Mouse (Mus musculus): ENCODE data around the gene Pitpnm1. TPM values are rescaled to one million over a fixed set of nuclear protein-coding genes. Genes with fewer than 3 reads are reported as not detected.
"Not testable (repeated sequence)": the region's sequence is repeated elsewhere in the genome, so short reads cannot be mapped to it uniquely, and the experiment has no call there.

Pitpnm1 gene
- polyA plus RNA-seq, 1 experiment from 2014 or later, result 47.2 TPM

DNA sequence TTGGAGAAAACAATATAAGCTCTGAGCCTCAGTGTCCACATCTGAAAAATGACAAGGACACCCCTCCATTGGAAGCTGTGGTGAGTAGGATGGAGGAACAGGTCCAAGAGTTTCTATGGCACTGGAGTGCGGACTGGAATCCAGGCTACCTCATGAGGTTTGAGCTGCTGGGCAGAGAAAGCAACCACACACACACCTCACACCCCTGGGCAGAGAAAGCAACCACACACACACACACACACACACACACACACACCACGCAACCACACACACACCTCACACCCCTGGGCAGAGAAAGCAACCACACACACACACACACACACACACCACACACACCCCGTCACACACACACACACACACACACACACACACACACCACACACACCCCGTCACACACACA lies 25.5 kb downstream of the Pitpnm1 start:
- 13% methylated on average over 4 of the region's 4 CpGs for WGBS
- peak; percentile 53 for ATAC-seq (replicated peaks)
- H3K9ac ChIP-seq (replicated peaks), result 0 out of 2 replicates have a peak overlapping the region, but pooled peaks have one; percentile 31

DNA sequence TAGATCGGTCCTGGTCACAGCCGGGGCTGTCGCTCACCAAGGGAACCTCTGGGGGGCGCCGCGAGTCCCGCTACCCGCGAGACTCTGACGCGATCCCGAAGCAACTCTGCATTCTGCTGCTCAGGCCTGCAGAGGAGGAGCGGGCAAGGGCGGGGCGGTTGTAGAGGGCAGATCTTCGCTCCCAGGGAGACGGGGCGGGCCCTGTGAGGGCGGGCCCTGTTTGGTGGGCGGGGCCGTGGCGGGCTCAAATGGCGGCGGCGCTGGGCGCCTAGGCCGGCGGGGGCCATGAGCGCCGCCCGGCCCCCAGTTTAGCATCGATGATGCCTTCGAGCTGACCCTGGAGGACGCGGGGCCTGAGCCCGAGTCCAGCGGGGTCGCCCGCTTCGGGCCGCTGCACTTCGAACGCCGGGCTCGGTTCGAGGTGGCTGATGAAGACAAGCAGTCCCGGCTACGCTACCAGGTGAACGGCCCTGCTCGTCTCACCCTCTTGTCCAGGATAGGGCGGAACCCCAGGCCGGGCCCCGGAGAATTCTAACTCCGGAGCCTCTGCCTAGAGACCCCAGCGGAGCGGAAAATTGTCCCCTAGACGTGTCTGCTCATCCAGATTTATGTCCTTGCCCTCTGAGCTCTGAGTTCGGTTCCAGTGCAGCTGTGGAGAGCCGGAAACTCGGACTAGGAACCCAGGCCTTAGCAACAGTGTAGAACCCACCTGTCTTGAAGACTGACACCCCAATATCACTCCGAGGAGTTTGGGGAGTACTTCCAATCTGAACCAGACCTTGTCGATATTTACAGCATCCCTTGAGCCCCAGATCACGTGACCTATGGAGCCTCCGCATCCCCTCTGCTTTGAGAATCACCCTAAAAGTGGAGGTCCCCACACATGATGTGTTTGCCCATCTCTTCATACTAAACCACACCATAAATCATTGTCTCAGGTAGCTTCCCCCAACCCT lies 26.2 kb downstream of the Pitpnm1 start, which contains the start of gene Aip:
Aip (minus strand) TSS at position 118 of the 956 bp plus-strand sequence.
- H3K4me1 ChIP-seq, result peaks cover 22% of the 10 kb centered on the region
- H3K4me3 ChIP-seq, result peak within 1 kb of the TSS; percentile 62
- no peaks in the 10 kb centered on the region for H3K27me3 ChIP-seq
- peak within 1 kb of the TSS; percentile 42 for H3K27ac ChIP-seq (replicated peaks)
- peak within 1 kb of the TSS; percentile 80 for H3K9ac ChIP-seq (replicated peaks)
- no peaks in the 10 kb centered on the region for H3K9me3 ChIP-seq
- peak; percentile 92 for ATAC-seq (replicated peaks)
- H3K4me2 ChIP-seq (replicated peaks), result peak within 1 kb of the TSS; percentile 63
- WGBS, result under 1% methylated on average over 60 of the region's 64 CpGs
- peaks cover 22% of the 10 kb centered on the region; the same call in 1 of the 2 replicates for H3K36me3 ChIP-seq

More for the DNA sequence above, 25.5 kb downstream of the Pitpnm1 start:
- Histone ChIP-seq H3K36me3 (peaks cover 22% of the 10 kb centered on the region; the same call in 1 of the 2 replicates), H3K4me1 (peaks cover 29% of the 10 kb centered on the region), H3K4me3 (peak overlapping the region; percentile 62), H3K27ac (replicated peaks) (peak overlapping the region; percentile 42), H3K4me2 (replicated peaks) (peak overlapping the region; percentile 63)
- H3K27me3 ChIP-seq, H3K9me3 ChIP-seq: not testable (repeated sequence)

DNA sequence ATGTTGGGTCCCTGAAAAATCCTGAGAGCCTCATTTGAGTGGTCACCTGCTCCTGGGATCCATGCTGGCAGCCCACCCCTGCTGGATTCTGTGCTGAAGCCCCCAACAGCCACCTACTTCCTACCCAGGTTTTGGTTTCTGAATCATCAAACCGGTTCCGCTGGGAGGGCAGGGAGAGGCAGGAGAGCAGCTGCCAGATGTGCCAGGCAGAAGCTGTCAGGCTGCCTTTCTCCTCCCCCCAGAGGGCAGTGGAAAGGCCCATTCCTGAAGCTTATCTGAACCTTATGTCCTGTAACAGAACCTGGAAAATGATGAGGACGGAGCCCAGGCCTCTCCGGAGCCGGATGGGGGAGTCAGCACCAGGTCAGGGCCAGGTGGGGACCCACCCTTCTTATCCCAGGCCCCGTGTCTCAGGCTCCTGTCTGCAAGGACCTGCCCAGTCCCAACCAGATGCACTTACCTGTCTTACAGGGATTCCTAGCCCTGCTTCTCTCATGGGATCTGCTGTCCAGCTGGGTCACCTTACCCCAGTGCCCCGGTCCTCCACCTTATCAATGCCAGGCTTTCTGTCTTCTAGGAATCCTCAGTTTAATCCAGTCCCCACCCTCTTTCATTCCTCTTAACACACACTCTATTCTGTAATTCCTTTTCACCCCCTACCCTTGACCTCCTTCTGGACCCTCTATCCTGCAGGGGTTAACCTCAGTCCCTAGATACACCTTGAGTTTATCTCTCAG lies 27.1 kb downstream of the Pitpnm1 start:
- Histone ChIP-seq H3K9me3 (no peaks in the 10 kb centered on the region), H3K4me2 (replicated peaks) (peak overlapping the region; percentile 63), H3K4me1 (peaks cover 19% of the 10 kb centered on the region), H3K36me3 (peaks cover 31% of the 10 kb centered on the region; the same call in 1 of the 2 replicates), H3K9ac (replicated peaks) (peak overlapping the region; percentile 80), H3K27me3 (no peaks in the 10 kb centered on the region), H3K4me3 (peak overlapping the region; percentile 62), H3K27ac (replicated peaks) (no peak overlapping the region)
- no peak for ATAC-seq (replicated peaks)
- 74% methylated on average over 7 of the region's 7 CpGs for WGBS

DNA sequence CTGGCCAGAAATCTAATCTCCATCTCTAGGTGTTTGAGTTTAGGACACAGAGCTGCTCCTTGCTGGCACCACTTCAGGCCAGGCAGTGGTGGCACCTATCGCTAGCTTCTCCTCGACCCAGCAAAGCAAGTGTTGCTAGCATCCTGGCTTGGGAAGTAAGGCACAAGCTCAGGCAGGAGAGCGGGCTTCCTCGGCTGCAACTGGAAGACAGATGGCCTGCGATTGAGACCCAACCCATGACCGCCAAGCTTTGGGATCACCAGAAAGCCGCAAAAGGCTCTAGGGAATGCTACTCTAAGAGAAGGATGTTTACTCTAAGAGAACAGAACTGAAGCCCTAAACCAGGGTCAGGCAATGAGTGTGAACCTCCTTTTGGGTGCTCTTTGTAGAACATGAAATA lies 29.7 kb downstream of the Pitpnm1 start:
- no peak for ATAC-seq (replicated peaks)
- WGBS, result 91% methylated on average over 7 of the region's 7 CpGs
- no peak overlapping the region for H3K9ac ChIP-seq (replicated peaks)
- no peak overlapping the region for H3K4me2 ChIP-seq (replicated peaks)
- H3K27me3 ChIP-seq, result no peaks in the 10 kb centered on the region
- no peaks in the 10 kb centered on the region for H3K9me3 ChIP-seq
- no peak overlapping the region for H3K4me3 ChIP-seq
- peaks cover 19% of the 10 kb centered on the region for H3K4me1 ChIP-seq
- H3K36me3 ChIP-seq, result peaks cover 42% of the 10 kb centered on the region
- H3K27ac ChIP-seq (replicated peaks), result no peak overlapping the region

DNA sequence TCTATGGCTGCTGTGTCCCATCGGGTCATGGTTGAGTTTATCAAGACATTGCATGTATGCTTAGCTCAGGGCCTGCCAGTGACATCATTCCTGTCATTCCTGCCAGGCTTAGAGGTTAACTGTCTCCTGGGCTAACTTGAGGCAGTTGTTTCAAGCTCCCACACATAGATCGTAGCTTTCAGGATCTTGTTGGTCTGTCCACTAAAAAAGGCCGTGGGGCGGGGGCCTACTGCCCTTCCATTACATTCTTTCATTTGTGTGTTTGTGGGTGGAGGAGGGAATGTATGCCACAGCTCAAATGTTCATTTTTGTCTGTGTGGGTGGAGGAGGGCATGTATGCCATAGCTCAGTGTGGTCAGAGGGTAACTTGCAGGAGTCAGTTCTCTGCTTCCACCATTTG lies 30.3 kb downstream of the Pitpnm1 start:
- no peaks in the 10 kb centered on the region for H3K9me3 ChIP-seq
- WGBS, result 92% methylated on average over 4 of the region's 4 CpGs
- no peak overlapping the region for H3K27ac ChIP-seq (replicated peaks)
- peaks cover 42% of the 10 kb centered on the region for H3K36me3 ChIP-seq
- ATAC-seq (replicated peaks), result no peak
- H3K4me1 ChIP-seq, result peaks cover 17% of the 10 kb centered on the region
- H3K4me3 ChIP-seq, result no peak overlapping the region
- H3K9ac ChIP-seq (replicated peaks), result no peak overlapping the region
- no peak overlapping the region for H3K4me2 ChIP-seq (replicated peaks)
- no peaks in the 10 kb centered on the region for H3K27me3 ChIP-seq

DNA sequence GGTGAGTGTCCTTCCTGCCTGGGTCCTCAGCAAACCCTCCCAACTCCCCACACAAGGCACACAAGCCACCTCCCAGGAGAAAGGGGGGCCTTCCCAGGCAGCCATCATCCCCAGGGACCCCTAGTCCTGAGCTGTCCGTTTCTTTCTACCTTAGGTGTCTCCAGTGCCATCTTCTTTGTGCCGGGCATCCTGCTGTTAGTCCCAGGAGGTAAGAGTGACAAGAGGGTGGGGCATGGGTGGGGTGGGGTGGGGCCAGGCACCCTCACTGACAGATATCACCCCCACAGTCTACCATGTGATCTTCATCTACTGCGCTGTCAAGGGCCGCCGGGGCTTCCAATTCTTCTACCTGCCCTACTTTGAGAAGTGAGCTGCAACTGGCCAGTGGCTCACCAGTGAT lies 31.3 kb downstream of the Pitpnm1 start:
- H3K4me2 ChIP-seq (replicated peaks), result no peak overlapping the region
- WGBS, result 94% methylated on average over 5 of the region's 5 CpGs
- peaks cover 15% of the 10 kb centered on the region for H3K4me1 ChIP-seq
- H3K9me3 ChIP-seq, result no peaks in the 10 kb centered on the region
- ATAC-seq (replicated peaks), result no peak
- no peaks in the 10 kb centered on the region for H3K27me3 ChIP-seq
- no peak overlapping the region for H3K27ac ChIP-seq (replicated peaks)
- H3K9ac ChIP-seq (replicated peaks), result no peak overlapping the region
- peaks cover 42% of the 10 kb centered on the region for H3K36me3 ChIP-seq
- no peak overlapping the region for H3K4me3 ChIP-seq

DNA sequence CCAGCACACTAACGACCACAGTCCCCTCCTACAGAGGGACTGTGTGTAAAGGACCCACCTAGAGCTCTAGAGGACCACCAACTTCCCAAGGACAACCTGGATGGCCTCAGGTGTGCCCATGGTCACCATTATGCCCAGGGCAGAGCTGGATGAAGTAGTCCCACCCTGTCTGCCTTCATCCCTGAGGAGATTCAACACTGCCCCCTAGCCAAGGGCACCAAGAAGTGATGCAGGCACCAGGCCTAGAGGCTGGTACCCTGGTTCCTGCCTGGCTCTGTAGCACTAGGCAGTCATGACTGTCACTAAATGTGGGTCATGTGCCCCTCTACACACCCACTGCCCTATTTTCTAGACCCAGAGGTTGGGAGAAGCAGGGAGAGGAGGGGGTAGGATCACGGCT lies 32.0 kb downstream of the Pitpnm1 start:
- Histone ChIP-seq H3K27me3 (no peaks in the 10 kb centered on the region), H3K9ac (replicated peaks) (no peak overlapping the region), H3K4me2 (replicated peaks) (no peak overlapping the region), H3K36me3 (peaks cover 42% of the 10 kb centered on the region), H3K4me1 (peaks cover 10% of the 10 kb centered on the region), H3K9me3 (no peaks in the 10 kb centered on the region), H3K27ac (replicated peaks) (no peak overlapping the region), H3K4me3 (no peak overlapping the region)
- WGBS, result 82% methylated on average over 2 of the region's 2 CpGs
- ATAC-seq (replicated peaks), result no peak

DNA sequence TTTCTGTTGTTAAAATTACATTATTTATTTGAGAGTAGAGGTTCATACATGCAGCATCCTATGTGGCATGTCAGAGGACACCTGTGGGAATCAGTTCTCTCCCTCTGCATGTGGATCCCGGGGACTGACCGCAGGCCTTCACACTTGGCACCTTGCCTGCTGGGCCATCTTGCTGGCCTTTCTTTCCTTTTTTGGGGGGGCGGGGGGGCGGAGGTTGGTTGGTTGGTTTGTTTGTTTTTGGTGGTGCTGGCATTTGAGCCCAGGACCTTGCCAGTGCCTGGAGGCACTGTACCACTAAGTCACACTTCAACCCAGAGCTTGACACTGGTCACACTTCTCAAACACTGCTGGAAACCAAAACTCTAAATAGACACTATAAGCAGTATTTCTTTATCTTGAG lies 34.6 kb downstream of the Pitpnm1 start:
- Histone ChIP-seq H3K4me3 (no peak overlapping the region), H3K27me3 (no peaks in the 10 kb centered on the region), H3K4me1 (no peaks in the 10 kb centered on the region), H3K9me3 (no peaks in the 10 kb centered on the region), H3K36me3 (peaks cover 28% of the 10 kb centered on the region), H3K27ac (replicated peaks) (no peak overlapping the region), H3K4me2 (replicated peaks) (no peak overlapping the region), H3K9ac (replicated peaks) (no peak overlapping the region)
- 92% methylated on average over 4 of the region's 4 CpGs for WGBS
- ATAC-seq (replicated peaks), result no peak

DNA sequence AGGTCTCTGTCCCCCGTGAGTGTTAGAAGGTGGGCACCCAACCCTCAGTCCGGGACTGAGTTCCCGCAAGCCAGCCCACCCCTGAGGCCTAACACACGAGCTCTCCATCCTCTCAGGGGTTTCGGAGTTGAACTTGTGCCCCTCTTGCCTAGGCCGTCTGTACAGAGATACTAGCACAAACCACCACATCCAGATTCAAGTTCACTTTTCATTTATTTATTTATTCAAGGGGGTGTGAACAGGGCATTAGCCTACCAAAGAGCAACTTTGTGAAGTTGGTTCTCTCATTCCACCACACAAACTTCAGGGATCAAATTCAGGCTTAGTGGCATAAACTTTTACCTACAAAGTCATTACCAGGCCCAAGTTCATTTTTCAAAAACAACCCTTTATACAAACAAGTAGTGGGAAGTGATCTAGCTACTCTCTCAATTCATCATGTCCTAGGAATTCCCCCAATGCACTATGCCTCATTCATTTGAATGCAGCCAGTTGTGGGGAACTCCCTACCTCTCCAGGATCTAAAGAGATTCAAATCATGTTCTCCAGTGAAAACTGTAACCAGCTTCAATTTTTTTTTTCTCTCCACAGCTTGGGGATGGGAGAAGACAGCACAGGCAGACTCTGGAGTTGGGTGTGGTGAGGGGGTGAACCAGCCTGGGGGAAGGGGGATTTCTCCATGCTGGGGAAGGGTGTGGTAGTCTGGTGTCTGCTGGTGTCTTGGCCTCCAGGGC lies 35.6 kb downstream of the Pitpnm1 start:
- not testable (repeated sequence) for H3K9ac ChIP-seq (replicated peaks); ATAC-seq (replicated peaks); H3K4me1 ChIP-seq; H3K4me2 ChIP-seq (replicated peaks); H3K27me3 ChIP-seq; H3K9me3 ChIP-seq; H3K4me3 ChIP-seq; H3K27ac ChIP-seq (replicated peaks)
- peaks cover 19% of the 10 kb centered on the region for H3K36me3 ChIP-seq
- WGBS, result 86% methylated on average over 6 of the region's 6 CpGs

DNA sequence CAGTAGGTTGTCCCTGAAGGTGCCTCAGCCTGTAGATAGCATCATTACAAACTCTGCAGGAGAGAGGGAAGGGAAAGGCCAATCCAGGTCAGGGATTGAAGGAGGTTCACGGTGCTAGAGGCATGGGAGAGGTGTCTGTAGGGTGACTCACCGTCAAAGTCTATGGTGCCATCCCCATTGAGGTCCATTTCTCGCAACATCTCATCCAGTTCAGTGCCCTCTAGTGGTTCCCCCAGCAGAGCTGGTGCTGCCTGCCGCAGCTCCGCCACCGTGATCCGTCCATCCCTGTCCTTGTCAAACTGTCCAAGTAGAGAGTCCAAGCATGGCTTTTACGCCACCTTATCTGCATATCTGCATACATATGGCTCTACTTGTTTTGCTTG lies 36.2 kb downstream of the Pitpnm1 start:
- not testable (repeated sequence) for H3K9ac ChIP-seq (replicated peaks); H3K4me1 ChIP-seq; H3K4me2 ChIP-seq (replicated peaks); ATAC-seq (replicated peaks); H3K27ac ChIP-seq (replicated peaks); H3K27me3 ChIP-seq; H3K9me3 ChIP-seq; H3K4me3 ChIP-seq
- peaks cover 19% of the 10 kb centered on the region for H3K36me3 ChIP-seq
- WGBS, result 26% methylated on average over 8 of the region's 8 CpGs

DNA sequence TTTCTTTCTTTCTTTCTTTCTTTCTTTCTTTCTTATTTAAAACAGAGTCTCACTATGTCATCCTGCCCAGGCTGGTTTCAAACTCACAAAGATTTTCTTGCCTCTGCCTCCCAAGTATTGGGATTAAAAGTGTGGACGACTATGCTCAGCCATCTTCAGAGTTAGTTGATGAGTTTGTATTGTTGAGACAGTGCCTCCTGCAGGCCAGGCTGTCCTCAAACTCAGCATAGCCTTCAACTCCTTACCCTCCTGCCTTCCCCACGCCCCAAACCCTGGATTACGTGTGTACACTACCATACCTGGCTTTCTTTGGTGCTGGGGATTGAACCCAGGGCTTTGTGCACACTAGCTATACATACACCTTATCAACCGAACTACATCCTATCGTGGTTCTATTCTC lies 36.7 kb downstream of the Pitpnm1 start:
- H3K4me3 ChIP-seq, result no peak overlapping the region
- no peaks in the 10 kb centered on the region for H3K4me1 ChIP-seq
- ATAC-seq (replicated peaks), result no peak
- H3K9ac ChIP-seq (replicated peaks), result no peak overlapping the region
- WGBS, result 70% methylated on average over 5 of the region's 5 CpGs
- no peaks in the 10 kb centered on the region for H3K27me3 ChIP-seq
- H3K9me3 ChIP-seq, result no peaks in the 10 kb centered on the region
- peaks cover 15% of the 10 kb centered on the region for H3K36me3 ChIP-seq
- no peak overlapping the region for H3K27ac ChIP-seq (replicated peaks)
- H3K4me2 ChIP-seq (replicated peaks), result no peak overlapping the region
